Mouse (Mus musculus) C2C12 (cell line): ENCODE data around the gene Samd1.

Experiments used
- CEBPB ChIP-seq: IDR thresholded peaks from one replicate; pipeline ENCODE4 v1.6.1; 2011; ENCODE audit warnings: low read depth, mild to moderate bottlenecking, control low read depth, moderate library complexity
- CTCF ChIP-seq: IDR thresholded peaks from one replicate; pipeline ENCODE4 v1.5.1; 2011; ENCODE audit not compliant: control insufficient read depth, insufficient read depth, insufficient read length
- MYOD1 ChIP-seq: IDR thresholded peaks from one replicate; pipeline ENCODE4 v1.6.1; 2011; ENCODE audit warnings: low read depth; ENCODE audit not compliant: control insufficient read depth, insufficient read length

- no peak for TF ChIP-seq CTCF
- no peak for TF ChIP-seq MYOD1
- no peak for TF ChIP-seq CEBPB
Observed at GRCm38 (mm10) chr8:83964015-83964765, 33.3 kb upstream of the Samd1 start.
